Mouse (Mus musculus) CH12.LX (cell line): ENCODE measurements around the gene Acsl1. TPM values are rescaled to one million over a fixed set of nuclear protein-coding genes. Genes with fewer than 3 reads are reported as not detected.

Experiments
- DNase-seq: peaks from one replicate; pipeline ENCODE4 v3.0.0-alpha.2; 2013; ENCODE audit errors: extremely low read depth
- H3K27ac ChIP-seq: 2 replicates; pipeline ENCODE4 v1.5.1; 2012; ENCODE audit warnings: low read depth, mild to moderate bottlenecking, control low read depth, moderate library complexity; ENCODE audit not compliant: insufficient read depth
- H3K27me3 ChIP-seq: replicated peaks from 2 replicates; pipeline ENCODE3; 2012; ENCODE audit warnings: inconsistent platforms
- H3K36me3 ChIP-seq, 2 experiments: replicated peaks in 1 of 2; 2 replicates each; pipeline versions ENCODE3 to v1.6.1; 2012; ENCODE audit warnings: inconsistent platforms in 1 of 2, low read length in 1 of 2, mild to moderate bottlenecking in 1 of 2, mixed read lengths in 1 of 2, moderate library complexity in 1 of 2; ENCODE audit not compliant: control insufficient read depth in 1 of 2, insufficient read depth in 1 of 2
- H3K4me1 ChIP-seq, 2 experiments: 2 replicates each; pipeline ENCODE4 v1.6.1; 2012; ENCODE audit warnings: inconsistent platforms in 1 of 2, moderate library complexity in 1 of 2; ENCODE audit not compliant: insufficient read depth in 2 of 2, control insufficient read depth in 1 of 2
- H3K4me2 ChIP-seq: 2 replicates; pipeline ENCODE4 v1.6.1; 2012; ENCODE audit warnings: low read depth, mild to moderate bottlenecking, control low read depth; ENCODE audit not compliant: poor library complexity, insufficient read depth, severe bottlenecking
- H3K4me3 ChIP-seq, 3 experiments: fragments of 150-350 bp in 1 of 3; sonication (generic) in 1 of 3; replicated peaks in 1 of 3; 2 replicates each; pipeline versions ENCODE3 to v1.5.1; 2011 to 2012; ENCODE audit warnings: low read depth in 2 of 3, low read length in 2 of 3, mild to moderate bottlenecking in 2 of 3, moderate library complexity in 2 of 3, control low read depth in 1 of 3, improper control_type of control experiment in 1 of 3, inconsistent platforms in 1 of 3, mixed read lengths in 1 of 3; ENCODE audit not compliant: poor library complexity in 1 of 3
- H3K79me2 ChIP-seq: replicated peaks from 2 replicates; pipeline ENCODE4 v1.6.1; 2012; ENCODE audit warnings: mild to moderate bottlenecking, moderate library complexity; ENCODE audit not compliant: control insufficient read depth, poor library complexity, insufficient read depth, severe bottlenecking; ENCODE audit errors: extremely low read depth
- H3K9ac ChIP-seq: 2 replicates; pipeline ENCODE4 v1.6.1; 2012; ENCODE audit warnings: low read depth, mild to moderate bottlenecking, control low read depth, moderate library complexity; ENCODE audit not compliant: insufficient read depth
- H3K9me3 ChIP-seq: replicated peaks from 2 replicates; pipeline ENCODE3; 2012; ENCODE audit warnings: low read length, inconsistent platforms, mixed read lengths
- BHLHE40 ChIP-seq: IDR thresholded peaks from 2 replicates; pipeline ENCODE4 v1.6.1; 2011; ENCODE audit warnings: mild to moderate bottlenecking, low read depth, low read length, improper control_type of control experiment
- CHD1 ChIP-seq: IDR thresholded peaks from 2 replicates; pipeline ENCODE4 v1.6.1; 2012; ENCODE audit warnings: low read depth, low read length, improper control_type of control experiment, inconsistent platforms
- CHD2 ChIP-seq: IDR thresholded peaks from 2 replicates; pipeline ENCODE4 v1.6.1; 2011; ENCODE audit warnings: low read length, improper control_type of control experiment
- CTCF ChIP-seq, 2 experiments: IDR thresholded peaks in 1 of 2; conservative IDR thresholded peaks in 1 of 2; 2 replicates each; pipeline ENCODE4 v1.5.1; 2011 to 2012; ENCODE audit warnings: low read depth in 2 of 2, low read length in 2 of 2, improper control_type of control experiment in 1 of 2, inconsistent platforms in 1 of 2, mild to moderate bottlenecking in 1 of 2, moderate library complexity in 1 of 2
- ELF1 ChIP-seq: IDR thresholded peaks from 2 replicates; pipeline ENCODE4 v1.6.1; 2014; ENCODE audit warnings: low read depth, mild to moderate bottlenecking, inconsistent platforms, low read length, improper control_type of control experiment
- EP300 ChIP-seq: IDR thresholded peaks from 2 replicates; pipeline ENCODE4 v1.6.1; 2011; ENCODE audit warnings: low read length, improper control_type of control experiment
- JUND ChIP-seq: conservative IDR thresholded peaks from 2 replicates; pipeline ENCODE4 v1.6.1; 2011; ENCODE audit warnings: low read depth, low read length, improper control_type of control experiment
- MAFK ChIP-seq: IDR thresholded peaks from 2 replicates; pipeline ENCODE4 v1.6.1; 2011; ENCODE audit warnings: low read length, improper control_type of control experiment; ENCODE audit not compliant: insufficient replicate concordance
- MAX ChIP-seq: IDR thresholded peaks from 2 replicates; pipeline ENCODE4 v1.6.1; 2011; ENCODE audit warnings: low read length, improper control_type of control experiment
- MEF2A ChIP-seq: IDR thresholded peaks from 2 replicates; pipeline ENCODE4 v1.6.1; 2014; ENCODE audit warnings: low read depth, mild to moderate bottlenecking, inconsistent platforms, low read length, improper control_type of control experiment, borderline replicate concordance
- NELFE ChIP-seq: IDR thresholded peaks from 2 replicates; pipeline ENCODE4 v1.6.1; 2011; ENCODE audit warnings: low read depth, low read length, improper control_type of control experiment
- RCOR1 ChIP-seq: conservative IDR thresholded peaks from 2 replicates; pipeline ENCODE4 v1.6.1; 2012; ENCODE audit warnings: low read depth, mild to moderate bottlenecking, inconsistent platforms, low read length, improper control_type of control experiment
- SIN3A ChIP-seq: IDR thresholded peaks from 2 replicates; pipeline ENCODE4 v1.6.1; 2012; ENCODE audit warnings: low read length, improper control_type of control experiment, inconsistent platforms
- TCF12 ChIP-seq: IDR thresholded peaks from 2 replicates; pipeline ENCODE4 v1.6.1; 2014; ENCODE audit warnings: low read depth, mild to moderate bottlenecking, inconsistent platforms, low read length, improper control_type of control experiment
- UBTF ChIP-seq: IDR thresholded peaks from 2 replicates; pipeline ENCODE4 v1.6.1; 2012; ENCODE audit warnings: low read depth, mild to moderate bottlenecking, inconsistent platforms, low read length, improper control_type of control experiment, moderate library complexity
- USF2 ChIP-seq: conservative IDR thresholded peaks from 2 replicates; pipeline ENCODE4 v1.6.1; 2011; ENCODE audit warnings: low read depth, low read length, improper control_type of control experiment
- ZKSCAN1 ChIP-seq: IDR thresholded peaks from 2 replicates; pipeline ENCODE4 v1.6.1; 2012; ENCODE audit warnings: low read depth, inconsistent platforms, low read length, improper control_type of control experiment, borderline replicate concordance
- ZMIZ1 ChIP-seq: IDR thresholded peaks from 2 replicates; pipeline ENCODE4 v1.6.1; 2012; ENCODE audit warnings: low read depth, mild to moderate bottlenecking, inconsistent platforms, low read length, improper control_type of control experiment
- ZNF384 ChIP-seq: IDR thresholded peaks from 2 replicates; pipeline ENCODE4 v1.6.1; 2012; ENCODE audit warnings: low read depth, low read length, improper control_type of control experiment, inconsistent platforms
- dilution Hi-C: fragments of 300-500 bp; cut with MboI; formaldehyde crosslinking; loops from 2 replicates; pipeline ENCODE4 v1.14.3; 2020; ENCODE audit warnings: low sequenced_read_pairs; ENCODE audit not compliant: extremely low pct_unique_long_range_greater_than_20kb, extremely low pct_ligation_motif_present
- in situ Hi-C: fragments of 300-500 bp; cut with MboI; formaldehyde crosslinking; loops from 3 replicates; pipeline ENCODE4 v1.14.3; 2019; ENCODE audit warnings: low sequenced_read_pairs, low pct_ligation_motif_present, low pct_unique_long_range_greater_than_20kb, mixed read lengths
- polyA plus RNA-seq: library from polyadenylated mRNA; unstranded; fragments of >175 nt; gene quantifications from 2 replicates; pipeline ENCODE4 v1.2.1, GENCODE M21; 2012; ENCODE audit warnings: low read depth; ENCODE audit not compliant: insufficient read length
- total RNA-seq, 2 experiments: library from RNA; depleted of rRNA; stranded (reverse); fragments of 300-350 nt in 1 of 2; fragments of >200 nt in 1 of 2; gene quantifications; 2 replicates each; pipeline ENCODE4 v1.2.3; 2012 to 2014

Gene Acsl1
- total and polyA plus RNA-seq, 3 experiments = 8.7 to 27.9 (median 19.5) TPM

GRCm38 (mm10) chr8:46490821-46491220 is 20.0 kb downstream of the Acsl1 start:
- peaks cover 0 to 33% of the 10 kb centered on the region in 2 experiments for H3K36me3 ChIP-seq
- no peak overlapping the region for H3K4me2 ChIP-seq
- no peak overlapping the region for H3K4me3 ChIP-seq
- dilution Hi-C loops (no loop called here), in situ Hi-C loops (no loop called here)
- TF ChIP-seq MAFK (no peak), ELF1 (no peak), EP300 (no peak), MEF2A (no peak), UBTF (no peak), CTCF (conservative IDR thresholded peaks at IDR 0.05 in 1 of 2, IDR thresholded peaks at IDR 0.05 in 1 of 2; ENCODE audit: low read depth in 2 of 2, low read length in 2 of 2) (no peak), CHD1 (no peak), SIN3A (no peak), MAX (no peak), ZNF384 (no peak), BHLHE40 (no peak)
- peaks cover 6 to 80% of the 10 kb centered on the region in 2 experiments for H3K4me1 ChIP-seq
- H3K27me3 ChIP-seq = no peaks in the 10 kb centered on the region
- H3K79me2 ChIP-seq = no peaks in the 10 kb centered on the region
- DNase-seq = no peak
- H3K27ac ChIP-seq = no peak overlapping the region
- no peaks in the 10 kb centered on the region for H3K9me3 ChIP-seq
- no peak overlapping the region for H3K9ac ChIP-seq

DNA sequence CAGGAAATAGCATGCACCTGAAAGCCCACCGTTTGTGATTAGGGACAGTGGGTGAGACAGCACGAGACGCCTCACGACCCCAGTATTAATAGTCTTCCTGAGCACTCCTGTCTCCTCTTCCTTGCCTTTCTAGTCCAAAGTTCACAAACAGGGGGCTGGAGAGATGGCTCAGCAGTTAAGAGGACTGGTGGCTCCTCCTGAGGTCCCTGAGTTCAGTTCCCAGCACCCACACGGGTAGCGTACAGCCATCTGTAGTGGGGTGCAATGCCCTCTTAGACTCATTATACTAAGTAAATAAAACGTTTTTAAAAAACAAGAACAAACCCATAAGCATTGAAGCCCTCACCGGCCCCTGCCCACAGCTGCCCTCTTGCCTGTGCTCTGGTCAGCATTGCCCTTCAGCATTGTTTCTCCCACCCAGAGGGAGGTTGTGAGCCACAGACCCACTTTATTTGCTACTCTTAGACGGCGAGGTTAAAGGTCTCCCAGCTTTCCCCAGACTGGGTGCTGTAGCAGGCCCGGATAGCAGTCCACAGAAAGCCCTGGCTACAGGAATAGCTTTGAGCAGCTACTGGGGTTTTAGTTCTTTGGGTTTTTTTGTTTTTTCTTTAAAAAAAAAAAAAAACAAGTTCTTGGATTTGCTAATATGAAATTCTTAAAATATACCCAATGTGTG is 22.8 kb downstream of the Acsl1 start:
- no peaks in the 10 kb centered on the region for H3K27me3 ChIP-seq
- dilution Hi-C loops (no loop called here), in situ Hi-C loops (no loop called here)
- peaks cover 0 to 47% of the 10 kb centered on the region in 2 experiments for H3K36me3 ChIP-seq
- H3K4me1 ChIP-seq = peaks cover 7 to 83% of the 10 kb centered on the region in 2 experiments; a peak in 3 of 4 replicates
- H3K4me2 ChIP-seq = no peak overlapping the region
- no peaks in the 10 kb centered on the region for H3K79me2 ChIP-seq
- H3K27ac ChIP-seq = no peak overlapping the region
- no peaks in the 10 kb centered on the region for H3K9me3 ChIP-seq
- TF ChIP-seq ZMIZ1 (no peak), USF2 (no peak), CHD2 (no peak), MAFK (no peak), RCOR1 (no peak), MEF2A (no peak), JUND (no peak), ZKSCAN1 (no peak), MAX (no peak), CHD1 (no peak), CTCF (conservative IDR thresholded peaks at IDR 0.05 in 1 of 2, IDR thresholded peaks at IDR 0.05 in 1 of 2; ENCODE audit: low read depth in 2 of 2, low read length in 2 of 2) (no peak), NELFE (no peak), TCF12 (no peak), EP300 (no peak)
- H3K9ac ChIP-seq = no peak overlapping the region
- DNase-seq = no peak
- no peak overlapping the region for H3K4me3 ChIP-seq
